Mouse (Mus musculus) layer of hippocampus, adult 2 months (tissue): ENCODE measurements around the gene Gm9821. TPM values are rescaled to one million over a fixed set of nuclear protein-coding genes. Genes with fewer than 3 reads are reported as not detected.
A peak's percentile ranks its signal among the peaks of the same experiment; 100 is the strongest.

Experiments
- DNase-seq, 2 experiments: peaks; one replicate each; pipeline ENCODE4 v3.0.0; 2022; ENCODE audit warnings: low spot score in 2 of 2
- H3K27ac ChIP-seq: fragments of 200-600 bp; 2 replicates; pipeline ENCODE4 v1.8.1; 2022
- H3K4me3 ChIP-seq: fragments of 200-600 bp; 2 replicates; pipeline ENCODE4 v1.8.1; 2022; ENCODE audit warnings: mild to moderate bottlenecking
- CTCF ChIP-seq: fragments of 200-600 bp; conservative IDR thresholded peaks from 2 replicates; pipeline ENCODE4 v1.8.1; 2022; ENCODE audit warnings: antibody characterized with exemption, mild to moderate bottlenecking, moderate library complexity
- microRNA-seq, 2 experiments: library from miRNA; unstranded; fragments of <30 nt; microRNA quantifications; one replicate each; pipeline ENCODE4 v1.2.0; 2021
- total RNA-seq, 2 experiments: library from RNA; stranded (reverse); gene quantifications; 2 replicates each; pipeline ENCODE4 v1.2.3; 2021

The Gm9821 gene
- total RNA-seq, 2 experiments from 2014 or later: not detected

DNA sequence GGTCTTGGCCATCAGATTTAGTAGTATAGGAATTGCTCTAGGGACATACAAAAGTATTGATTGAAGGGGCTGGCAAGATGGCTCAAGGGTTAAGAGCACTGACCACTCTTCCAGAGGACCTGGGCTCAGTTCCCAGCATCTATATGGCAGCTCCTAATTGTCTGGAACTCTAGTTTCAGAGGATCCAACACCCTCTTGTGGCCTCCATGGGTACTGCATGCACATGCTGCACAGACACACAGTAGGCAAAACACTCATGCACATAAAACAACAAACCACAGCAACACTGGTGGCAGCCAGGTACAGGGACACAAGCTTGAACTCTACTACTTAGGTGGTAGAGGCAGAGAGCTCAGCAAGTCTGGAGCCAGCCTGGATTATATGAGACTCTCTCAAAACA is 44.2 kb downstream of the Gm9821 start:
- no peak for DNase-seq
- Histone ChIP-seq H3K4me3 (no peak overlapping the region), H3K27ac (no peak overlapping the region)
- TF ChIP-seq CTCF: peak; percentile 63

DNA sequence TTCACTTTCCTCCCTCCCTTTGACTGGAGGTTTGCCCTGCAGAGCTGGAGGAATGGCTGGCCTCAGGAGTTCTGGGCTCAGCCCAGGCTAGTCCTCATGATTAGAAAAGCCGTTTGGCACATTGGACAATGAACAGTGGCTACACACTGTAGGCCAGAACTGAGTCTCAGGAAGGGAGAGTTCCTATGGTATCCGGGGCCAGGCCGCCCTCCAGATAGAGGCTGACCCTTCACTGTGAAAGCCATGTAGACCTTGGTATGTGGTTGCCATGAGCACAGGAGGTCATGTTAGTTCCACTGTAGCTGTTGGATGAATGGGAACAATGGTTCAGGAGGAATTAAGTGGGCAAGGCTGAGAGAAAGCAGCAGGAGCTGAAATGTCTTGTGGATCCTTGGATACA is 47.9 kb downstream of the Gm9821 start:
- no peak for TF ChIP-seq CTCF
- H3K27ac ChIP-seq: no peak overlapping the region
- DNase-seq: no peak
- H3K4me3 ChIP-seq: no peak overlapping the region

GRCm38 (mm10) chr2:91996006-91996405 is 50.5 kb downstream of the Gm9821 start:
- Histone ChIP-seq H3K27ac (no peak overlapping the region), H3K4me3 (no peak overlapping the region)
- TF ChIP-seq CTCF: no peak
- DNase-seq: no peak

Small RNAs within 50 kb of the gene (microRNA-seq; reads per million reads assigned to microRNA genes)
- gene Mir6999: 0 to 0.18 reads per million in 2 experiments

Other genes starting within 250 kb of the Gm9821 start
- 10 to 100 TPM; 73.9 to 75.3 TPM for gene Atg13, start 235.1 kb upstream of the Gm9821 start, total RNA-seq
- gene Harbi1, start 234.9 kb upstream of the Gm9821 start, total RNA-seq: 1 to 10 TPM; 6.7 to 10.0 TPM
- gene Ambra1, start 215.6 kb upstream of the Gm9821 start, total RNA-seq: 10 to 100 TPM; 49.7 to 50.4 TPM
- 10 to 100 TPM; 22.1 to 26.0 TPM for gene Chrm4, start 18.5 kb upstream of the Gm9821 start, total RNA-seq
- gene Mdk, start 13.4 kb upstream of the Gm9821 start, total RNA-seq: 10 to 100 TPM; 25.3 to 31.9 TPM
- gene Dgkz, start 30.2 kb downstream of the Gm9821 start, total RNA-seq: 100 to 1,000 TPM; 513 to 526 TPM
- 1 to 10 TPM; 3.2 to 3.6 TPM for gene Creb3l1, start 78.8 kb downstream of the Gm9821 start, total RNA-seq
- gene Phf21a, start 147.4 kb downstream of the Gm9821 start, total RNA-seq: 100 to 1,000 TPM; 160 to 162 TPM